11 mouse cellular contexts compared by ENCODE assay signal in the genomic region with DNA sequence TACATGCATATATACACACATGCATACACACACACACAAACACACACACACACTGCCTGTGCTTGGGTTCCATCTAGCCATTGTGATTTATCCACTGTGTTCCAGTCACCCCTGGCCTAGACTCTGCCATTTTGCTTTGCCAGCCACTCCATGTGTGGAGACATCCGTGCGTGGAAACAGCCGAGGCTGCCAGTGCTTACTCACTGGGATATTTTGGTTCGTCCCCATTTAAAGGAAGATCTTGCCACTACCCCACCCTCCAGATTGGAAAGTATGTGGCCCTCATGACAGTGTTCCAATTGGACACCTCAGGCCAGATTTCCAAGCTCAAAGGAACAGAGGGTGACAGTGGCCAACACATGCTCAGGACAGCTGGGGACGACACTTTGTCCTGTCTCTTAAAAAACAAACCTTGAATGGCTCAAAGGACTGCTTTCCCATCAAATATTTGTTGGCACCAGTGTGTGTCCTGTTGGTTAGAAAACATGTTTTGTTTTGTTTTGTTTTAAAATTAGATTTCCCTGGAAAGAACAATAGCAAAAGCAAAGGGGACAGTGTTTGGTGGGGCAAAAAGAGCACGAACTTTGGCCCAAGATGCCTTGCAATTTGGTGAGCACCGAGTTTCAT.
DNase-seq lines count a peak whose midpoint lies in the region.
"Had no signal": no experiment of that assay in that cellular context is flagged by ENCODE, and none has a peak within 500 bp of the region (broad histone marks: within the 10 kb centered on the region; RNA-seq: fewer than 3 reads in every experiment).

No protein-coding gene starts in this region.

- DNase-seq in gastrocnemius, postnatal 25 days: peak; percentile 15
- no peak for DNase-seq in gastrocnemius, postnatal 14 days
- peak; percentile 7 for DNase-seq in kidney, adult 9 months
- no peak for DNase-seq in kidney, adult 8-10 months
- peak; percentile 10 for DNase-seq in right cerebral cortex, adult 18-20 months
- no peak for DNase-seq in right cerebral cortex, postnatal 25 days
- DNase-seq in thymus, postnatal 4 days: no peak
- DNase-seq: adrenal gland, adult 8-10 months; cerebellum, adult 11 months; cerebellum, adult 8-10 months; cerebellum, postnatal 25 days had no signal

- intact Hi-C loops in gastrocnemius, postnatal 14 days (cut with DNase I; ENCODE audit: low total_unique reads): no loop called here

Comparison
In these comparisons a context has a peak if more than half of its experiments do, and no peak if none do; other contexts are left out.
1. DNase-seq: peak in gastrocnemius, postnatal 25 days (single experiment), kidney, adult 9 months (single experiment) and right cerebral cortex, adult 18-20 months (single experiment); none in gastrocnemius, postnatal 14 days (single experiment), kidney, adult 8-10 months (0 of 2), right cerebral cortex, postnatal 25 days (single experiment) and thymus, postnatal 4 days (single experiment).